10 mouse cellular contexts compared by ENCODE assay signal in genomic region chr1:86614269-86614668, GRCm38 (mm10). TPM values are rescaled to one million over a fixed set of nuclear protein-coding genes. Genes with fewer than 3 reads are reported as not detected.
DNase-seq lines count a peak whose midpoint lies in the region; ATAC-seq and TF ChIP-seq lines count a peak whose summit lies in the region.
"Had no signal": no experiment of that assay in that cellular context is flagged by ENCODE, and none has a peak within 500 bp of the region (broad histone marks: within the 10 kb centered on the region; RNA-seq: fewer than 3 reads in every experiment).

No protein-coding gene starts in this region.

- no peak overlapping the region for H3K27ac ChIP-seq in forebrain, embryonic 14.5 days (ENCODE audit: low read depth, low read length)
- no peak overlapping the region for H3K27ac ChIP-seq in forebrain, embryonic 12.5 days
- H3K27ac ChIP-seq in hindbrain, embryonic 16.5 days (ENCODE audit: low read depth, low read length): no peak overlapping the region

- H3K27me3 ChIP-seq in forebrain, embryonic 14.5 days (replicated peaks; ENCODE audit: control insufficient read depth, insufficient read depth, low read length): no peaks in the 10 kb centered on the region
- no peaks in the 10 kb centered on the region for H3K27me3 ChIP-seq in forebrain, embryonic 12.5 days
- H3K27me3 ChIP-seq in G1E (ENCODE audit: insufficient read depth, low read length): peaks cover 3% of the 10 kb centered on the region; the same call in 1 of the 2 replicates
- no peaks in the 10 kb centered on the region for H3K27me3 ChIP-seq in hindbrain, embryonic 16.5 days (replicated peaks; ENCODE audit: control insufficient read depth, insufficient read depth, low read length)

- no peaks in the 10 kb centered on the region for H3K4me1 ChIP-seq in forebrain, embryonic 14.5 days (ENCODE audit: control insufficient read depth, insufficient read depth, low read length)
- no peaks in the 10 kb centered on the region for H3K4me1 ChIP-seq in forebrain, embryonic 12.5 days
- no peaks in the 10 kb centered on the region for H3K4me1 ChIP-seq in G1E (ENCODE audit: insufficient read depth, low read depth, low read length)
- no peaks in the 10 kb centered on the region for H3K4me1 ChIP-seq in hindbrain, embryonic 16.5 days (ENCODE audit: control insufficient read depth, insufficient read depth, low read depth, low read length)

- ATAC-seq in forebrain, embryonic 14.5 days: no peak
- no peak for ATAC-seq in forebrain, embryonic 12.5 days (ENCODE audit: low FRiP score)
- no peak for ATAC-seq in G1E (ENCODE audit: extremely low read depth, insufficient number of reproducible peaks, low FRiP score, poor library complexity, severe bottlenecking)
- peak; percentile 64; the same call in 1 of the 2 replicates for ATAC-seq in hindbrain, embryonic 16.5 days

- H3K9ac ChIP-seq in forebrain, embryonic 14.5 days (ENCODE audit: low read length): no peak overlapping the region
- no peak overlapping the region for H3K9ac ChIP-seq in forebrain, embryonic 12.5 days
- no peak overlapping the region for H3K9ac ChIP-seq in hindbrain, embryonic 16.5 days (ENCODE audit: low read depth, low read length)

- no peaks in the 10 kb centered on the region for H3K9me3 ChIP-seq in forebrain, embryonic 14.5 days (replicated peaks; ENCODE audit: control insufficient read depth, low read length)
- H3K9me3 ChIP-seq in forebrain, embryonic 12.5 days: no peaks in the 10 kb centered on the region
- H3K9me3 ChIP-seq in G1E (replicated peaks): no peaks in the 10 kb centered on the region
- H3K9me3 ChIP-seq in hindbrain, embryonic 16.5 days (ENCODE audit: control insufficient read depth, low read length): no peaks in the 10 kb centered on the region
- H3K9me3 ChIP-seq: megakaryocyte, embryonic 14.5 days had no signal

- H3K4me3 ChIP-seq in forebrain, embryonic 14.5 days (ENCODE audit: low read depth, low read length): no peak overlapping the region
- H3K4me3 ChIP-seq in forebrain, embryonic 12.5 days (replicated peaks): no peak overlapping the region
- no peak overlapping the region for H3K4me3 ChIP-seq in G1E (ENCODE audit: low read depth, low read length)
- no peak overlapping the region for H3K4me3 ChIP-seq in hindbrain, embryonic 16.5 days (ENCODE audit: low read length)
- H3K4me3 ChIP-seq: megakaryocyte, embryonic 14.5 days had no signal

- intact Hi-C loops in left cerebral cortex, postnatal 14 days (cut with DNase I): loop anchor here (5.0 kb wide), 1 partner anchor 573 kb away; no protein-coding TSS in a partner anchor
- intact Hi-C loops in left cerebral cortex, postnatal 36 days (cut with DNase I): loop anchor here (5.0 kb wide), 1 partner anchor 573 kb away; no protein-coding TSS in a partner anchor

- TF ChIP-seq CTCF in G1E (IDR thresholded peaks at IDR 0.05; ENCODE audit: low read depth, low read length): 0 out of 2 replicates have a peak, but pooled peaks have one; percentile 11

- peaks cover 6% of the 10 kb centered on the region for H3K36me3 ChIP-seq in forebrain, embryonic 14.5 days (ENCODE audit: control insufficient read depth, insufficient read depth, low read length)
- 0 out of 2 replicates have a peak, but pooled peaks cover 3% of the 10 kb centered on the region for H3K36me3 ChIP-seq in forebrain, embryonic 12.5 days (replicated peaks)
- H3K36me3 ChIP-seq in G1E (replicated peaks): peaks cover 26% of the 10 kb centered on the region
- H3K36me3 ChIP-seq in hindbrain, embryonic 16.5 days (ENCODE audit: control insufficient read depth, insufficient read depth, low read length): 0 out of 2 replicates have a peak, but pooled peaks cover 3% of the 10 kb centered on the region

- H3K4me2 ChIP-seq in forebrain, embryonic 14.5 days (ENCODE audit: low read length): no peak overlapping the region
- no peak overlapping the region for H3K4me2 ChIP-seq in forebrain, embryonic 12.5 days
- no peak overlapping the region for H3K4me2 ChIP-seq in hindbrain, embryonic 16.5 days (ENCODE audit: low read length)

- peak; percentile 69 for DNase-seq in forebrain, embryonic 14.5 days (ENCODE audit: low spot score)
- DNase-seq in left cerebral cortex, postnatal 14 days (ENCODE audit: low spot score in 2 of 2): peak; percentile 19 to 64
- DNase-seq in left cerebral cortex, postnatal 36 days (ENCODE audit: low spot score in 2 of 2): no peak
- no peak for DNase-seq in G1E (ENCODE audit: low spot score)
- DNase-seq in adrenal gland, postnatal 14 days: no peak
- no peak for DNase-seq in adrenal gland, postnatal 10 days

RNA-seq across cellular contexts. Expression of gene Cops7b, which starts 31.6 kb away (rescaled TPM):
- 61.7 and 65.4 TPM in 2 replicates for polyA plus RNA-seq in forebrain, embryonic 14.5 days (2014; fragmentation: Nextera tagmentation; extraction: Ambion mirVana)
- 59.9 and 64.6 TPM in 2 replicates for polyA plus RNA-seq in forebrain, embryonic 12.5 days (2016; fragmentation: Nextera tagmentation; extraction: Ambion mirVana)
- 10 to 100 TPM; 24.8 to 28.7 TPM for total RNA-seq in left cerebral cortex, postnatal 14 days (2021)
- 10 to 100 TPM; 25.2 to 25.8 TPM for total RNA-seq in left cerebral cortex, postnatal 36 days (2021)
- total RNA-seq in G1E (2014; fragmentation: Nextera tagmentation): 16.9 and 33.6 TPM in 2 replicates
- total RNA-seq in G1E (2017): 29.1 and 29.3 TPM in 2 replicates
- polyA plus RNA-seq in G1E (2012): 43.8 and 47.6 TPM in 2 replicates
- polyA plus RNA-seq in hindbrain, embryonic 16.5 days (2015; fragmentation: Nextera tagmentation; extraction: Ambion mirVana): 57.1 and 62.5 TPM in 2 replicates
- total RNA-seq in adrenal gland, postnatal 14 days (2021): 13.7 and 13.8 TPM in 2 replicates
- 10 to 100 TPM; 10.4 to 15.0 TPM for total RNA-seq in adrenal gland, postnatal 10 days (2021)

RNA-seq across cellular contexts. Expression of gene Pde6d, which starts 31.8 kb away (rescaled TPM):
- 78.1 and 86.3 TPM in 2 replicates for polyA plus RNA-seq in forebrain, embryonic 14.5 days (2014; fragmentation: Nextera tagmentation; extraction: Ambion mirVana)
- 91.7 TPM in 2 replicates for polyA plus RNA-seq in forebrain, embryonic 12.5 days (2016; fragmentation: Nextera tagmentation; extraction: Ambion mirVana)
- total RNA-seq in left cerebral cortex, postnatal 14 days (2021): 10 to 100 TPM; 60.5 to 63.2 TPM
- 10 to 100 TPM; 53.3 to 62.6 TPM for total RNA-seq in left cerebral cortex, postnatal 36 days (2021)
- 82.7 and 83.8 TPM in 2 replicates for total RNA-seq in G1E (2014; fragmentation: Nextera tagmentation)
- total RNA-seq in G1E (2017): 21.8 and 23.4 TPM in 2 replicates
- 56.7 and 72.3 TPM in 2 replicates for polyA plus RNA-seq in G1E (2012)
- 103 and 113 TPM in 2 replicates for polyA plus RNA-seq in hindbrain, embryonic 16.5 days (2015; fragmentation: Nextera tagmentation; extraction: Ambion mirVana)
- 28.8 and 30.3 TPM in 2 replicates for total RNA-seq in adrenal gland, postnatal 14 days (2021)
- total RNA-seq in adrenal gland, postnatal 10 days (2021): 10 to 100 TPM; 28.8 to 32.8 TPM

RNA-seq across cellular contexts. Expression of gene Nppc, which starts 56.1 kb away (rescaled TPM):
- polyA plus RNA-seq in forebrain, embryonic 14.5 days (2014; fragmentation: Nextera tagmentation; extraction: Ambion mirVana): 2.3 and 3.1 TPM in 2 replicates
- 0.83 and 1.6 TPM in 2 replicates for polyA plus RNA-seq in forebrain, embryonic 12.5 days (2016; fragmentation: Nextera tagmentation; extraction: Ambion mirVana)
- total RNA-seq in left cerebral cortex, postnatal 14 days (2021): 10 to 100 TPM; 12.5 to 15.0 TPM
- 10 to 100 TPM; 10.8 to 18.4 TPM for total RNA-seq in left cerebral cortex, postnatal 36 days (2021)
- total RNA-seq in G1E (2014; fragmentation: Nextera tagmentation): not detected in 2 replicates
- not detected in 2 replicates for total RNA-seq in G1E (2017)
- polyA plus RNA-seq in G1E (2012): not detected in 2 replicates
- polyA plus RNA-seq in hindbrain, embryonic 16.5 days (2015; fragmentation: Nextera tagmentation; extraction: Ambion mirVana): 20.1 and 26.6 TPM in 2 replicates
- 0.56 TPM in 1 of 2 replicates, not detected in the other for total RNA-seq in adrenal gland, postnatal 14 days (2021)
- total RNA-seq in adrenal gland, postnatal 10 days (2021): under 1 TPM in 1 of 2 experiments, not detected in 1; 0.48 TPM
- polyA plus RNA-seq: gonadal fat pad, adult 2 months had no signal

Comparison
In these comparisons a context has a peak if more than half of its experiments do, and no peak if none do; other contexts are left out.
1. DNase-seq: peak in forebrain, embryonic 14.5 days (single experiment) and left cerebral cortex, postnatal 14 days (2 of 2); none in left cerebral cortex, postnatal 36 days (0 of 2), G1E (single experiment), adrenal gland, postnatal 14 days (single experiment) and adrenal gland, postnatal 10 days (single experiment).